Mouse (Mus musculus) hindbrain, embryonic 10.5 days (tissue): ENCODE measurements around the gene 4930579G24Rik. TPM values are rescaled to one million over a fixed set of nuclear protein-coding genes. Genes with fewer than 3 reads are reported as not detected.
A peak's percentile ranks its signal among the peaks of the same experiment; 100 is the strongest.

Source experiments
- DNase-seq: peaks from one replicate; pipeline ENCODE4 v3.0.0-alpha.2; 2017; ENCODE audit warnings: low spot score
- H3K27ac ChIP-seq: fragments of 300-500 bp; sonication (generic); 2 replicates; pipeline ENCODE4 v1.5.1; 2016; ENCODE audit warnings: mild to moderate bottlenecking, moderate library complexity
- H3K27me3 ChIP-seq: fragments of 300-500 bp; sonication (generic); 2 replicates; pipeline ENCODE4 v1.6.1; 2016; ENCODE audit warnings: mild to moderate bottlenecking; ENCODE audit not compliant: poor library complexity, insufficient read depth, severe bottlenecking
- H3K36me3 ChIP-seq: fragments of 300-500 bp; sonication (generic); 2 replicates; pipeline ENCODE4 v1.6.1; 2016; ENCODE audit warnings: mild to moderate bottlenecking, moderate library complexity
- H3K4me1 ChIP-seq: fragments of 300-500 bp; sonication (generic); replicated peaks from 2 replicates; pipeline ENCODE4 v1.6.1; 2016; ENCODE audit warnings: mild to moderate bottlenecking
- H3K4me3 ChIP-seq: fragments of 300-500 bp; sonication (generic); 2 replicates; pipeline ENCODE4 v1.5.1; 2016; ENCODE audit warnings: mild to moderate bottlenecking, moderate library complexity
- H3K9me3 ChIP-seq: fragments of 300-500 bp; sonication (generic); 2 replicates; pipeline ENCODE4 v1.6.1; 2016; ENCODE audit warnings: mild to moderate bottlenecking, moderate library complexity
- WGBS: fragments of 180-500 bp; shearing (Covaris S2); methylation state at CpG from one replicate; pipeline ENCODE4 v1.1.7; 2016; 5-methylcytosine and 5-hydroxymethylcytosine counted together
- polyA plus RNA-seq: library from polyadenylated mRNA; unstranded; fragments of >200 nt; fragmentation: Nextera tagmentation; extraction: Ambion mirVana; gene quantifications from 2 replicates; pipeline ENCODE4 v1.2.1, GENCODE M21; 2016

4930579G24Rik gene
- polyA plus RNA-seq = 23.1 and 28.5 TPM in 2 replicates

DNA sequence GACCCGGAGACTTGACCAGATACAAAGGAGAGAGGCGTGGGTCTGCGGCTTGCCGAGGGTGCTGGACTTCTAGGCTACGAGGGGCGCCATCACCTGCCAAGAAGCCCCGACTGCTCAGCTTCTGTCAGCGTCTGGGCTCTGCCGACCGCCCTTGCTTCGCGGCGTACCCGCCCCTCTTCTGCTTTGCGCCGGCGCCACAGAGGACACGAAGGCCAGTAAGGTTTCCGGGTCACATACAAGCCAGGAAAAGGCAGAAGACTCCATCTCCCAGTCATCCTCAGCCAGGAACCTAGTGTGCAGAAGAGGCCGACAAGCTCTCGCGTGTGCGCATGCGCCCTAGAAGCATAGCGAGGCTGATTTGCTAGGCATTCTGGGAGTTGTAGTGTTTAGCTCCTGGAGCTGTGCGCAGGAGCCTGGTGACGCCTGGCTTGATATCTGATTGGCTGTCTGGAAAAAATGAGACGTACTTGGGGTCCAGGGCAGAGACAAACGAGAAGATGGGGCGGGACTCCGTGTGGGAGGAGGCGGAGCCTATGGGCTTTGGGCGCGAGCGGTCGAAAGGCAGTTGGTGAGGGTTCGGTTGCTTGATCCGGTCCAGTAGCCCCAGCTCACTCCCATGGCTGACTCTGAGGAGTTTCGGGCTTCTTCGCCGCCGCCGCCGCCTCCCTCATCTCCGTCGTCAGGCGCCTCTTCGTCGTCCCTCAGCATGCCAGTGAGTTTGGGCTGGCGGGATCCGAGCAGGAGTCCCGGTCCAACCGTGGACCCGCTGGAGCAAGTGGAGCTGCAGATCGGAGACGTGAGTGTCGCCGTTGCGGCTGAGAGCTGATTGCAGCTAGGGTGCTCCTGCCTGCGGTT is at the start of gene 4930579G24Rik:
4930579G24Rik (plus strand) TSS at position 519 of the 855 bp plus-strand sequence.
- peak within 1 kb of the TSS; percentile 95 for H3K27ac ChIP-seq
- peaks cover 16% of the 10 kb centered on the region for H3K9me3 ChIP-seq
- peak; percentile 97 for DNase-seq
- H3K36me3 ChIP-seq = peaks cover 31% of the 10 kb centered on the region
- H3K27me3 ChIP-seq = no peaks in the 10 kb centered on the region
- peaks cover 20% of the 10 kb centered on the region; the same call in 1 of the 2 replicates for H3K4me1 ChIP-seq
- H3K4me3 ChIP-seq = peak within 1 kb of the TSS; percentile 81
- WGBS = under 1% methylated on average over 60 of the region's 60 CpGs

DNA sequence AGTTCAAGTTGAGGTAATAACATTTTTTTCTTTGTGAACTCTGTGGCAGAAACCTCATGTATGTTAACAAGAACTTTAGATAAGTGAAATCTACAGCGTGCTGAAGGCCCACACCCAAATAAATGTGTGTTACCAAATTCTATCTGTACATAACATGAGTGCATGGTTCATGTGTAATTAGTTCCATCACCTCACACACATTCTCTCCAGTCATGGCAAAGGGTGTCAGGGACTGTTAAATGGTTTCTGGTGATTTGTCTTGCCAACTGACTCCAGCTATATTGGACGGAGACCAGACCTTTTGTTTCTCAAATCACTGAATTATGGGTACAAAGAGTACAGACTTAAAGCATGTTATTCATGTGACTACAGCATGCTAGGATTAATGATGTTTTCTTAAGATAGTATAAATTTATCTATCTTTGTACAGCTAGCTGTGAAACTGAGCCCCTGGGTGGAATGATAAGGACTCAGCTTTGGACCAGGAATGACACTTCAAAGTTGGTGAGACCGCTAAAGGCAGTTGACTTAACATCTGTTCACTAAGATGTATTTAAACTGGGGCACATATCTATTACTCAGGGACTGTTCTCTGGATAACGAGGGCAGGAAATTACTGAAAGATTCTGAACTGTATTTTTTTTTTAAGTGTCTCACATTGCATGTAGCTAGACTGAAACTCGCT is 48.8 kb upstream of the 4930579G24Rik start:
- WGBS = 86% methylated on average over 5 of the region's 5 CpGs
- DNase-seq = no peak
- H3K9me3 ChIP-seq = no peaks in the 10 kb centered on the region
- no peaks in the 10 kb centered on the region for H3K36me3 ChIP-seq
- H3K27ac ChIP-seq = no peak overlapping the region
- H3K4me1 ChIP-seq = peaks cover 13% of the 10 kb centered on the region
- no peak overlapping the region for H3K4me3 ChIP-seq
- H3K27me3 ChIP-seq = no peaks in the 10 kb centered on the region

- Histone ChIP-seq H3K9me3 (no peaks in the 10 kb centered on the region), H3K36me3 (no peaks in the 10 kb centered on the region), H3K27me3 (no peaks in the 10 kb centered on the region), H3K27ac (no peak overlapping the region), H3K4me3 (no peak overlapping the region), H3K4me1 (peaks cover 6% of the 10 kb centered on the region)
- peak; percentile 92 for DNase-seq
- WGBS = 6% methylated on average over 6 of the region's 6 CpGs
These were observed 42.1 kb upstream of the 4930579G24Rik start for GRCm38 (mm10) chr3:79586804-79587203.

DNA sequence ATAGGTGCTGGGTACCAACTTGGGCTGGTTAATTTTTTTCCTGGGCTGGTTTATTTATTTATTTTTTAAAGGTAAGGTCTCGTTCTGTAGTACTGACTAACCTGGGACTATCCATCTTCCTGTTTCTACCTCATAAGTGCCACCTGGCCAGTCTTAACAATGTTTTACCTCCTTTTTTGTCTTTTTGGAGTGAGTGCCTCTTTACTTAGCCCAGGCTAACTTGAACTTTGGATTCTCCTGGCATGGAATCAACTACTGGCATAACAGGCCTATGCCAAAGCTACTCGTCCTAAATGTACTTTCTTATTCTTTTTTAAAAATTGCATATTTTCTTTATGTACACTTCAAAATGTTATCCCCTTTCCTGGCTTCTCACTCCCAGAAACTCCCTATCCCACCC is 39.2 kb upstream of the 4930579G24Rik start:
- Histone ChIP-seq H3K27me3 (no peaks in the 10 kb centered on the region), H3K27ac (no peak overlapping the region), H3K36me3 (peaks cover 15% of the 10 kb centered on the region), H3K4me1 (peaks cover 18% of the 10 kb centered on the region), H3K4me3 (no peak overlapping the region), H3K9me3 (no peaks in the 10 kb centered on the region)
- WGBS = 83% methylated on average over 2 of the region's 2 CpGs
- no peak for DNase-seq

DNA sequence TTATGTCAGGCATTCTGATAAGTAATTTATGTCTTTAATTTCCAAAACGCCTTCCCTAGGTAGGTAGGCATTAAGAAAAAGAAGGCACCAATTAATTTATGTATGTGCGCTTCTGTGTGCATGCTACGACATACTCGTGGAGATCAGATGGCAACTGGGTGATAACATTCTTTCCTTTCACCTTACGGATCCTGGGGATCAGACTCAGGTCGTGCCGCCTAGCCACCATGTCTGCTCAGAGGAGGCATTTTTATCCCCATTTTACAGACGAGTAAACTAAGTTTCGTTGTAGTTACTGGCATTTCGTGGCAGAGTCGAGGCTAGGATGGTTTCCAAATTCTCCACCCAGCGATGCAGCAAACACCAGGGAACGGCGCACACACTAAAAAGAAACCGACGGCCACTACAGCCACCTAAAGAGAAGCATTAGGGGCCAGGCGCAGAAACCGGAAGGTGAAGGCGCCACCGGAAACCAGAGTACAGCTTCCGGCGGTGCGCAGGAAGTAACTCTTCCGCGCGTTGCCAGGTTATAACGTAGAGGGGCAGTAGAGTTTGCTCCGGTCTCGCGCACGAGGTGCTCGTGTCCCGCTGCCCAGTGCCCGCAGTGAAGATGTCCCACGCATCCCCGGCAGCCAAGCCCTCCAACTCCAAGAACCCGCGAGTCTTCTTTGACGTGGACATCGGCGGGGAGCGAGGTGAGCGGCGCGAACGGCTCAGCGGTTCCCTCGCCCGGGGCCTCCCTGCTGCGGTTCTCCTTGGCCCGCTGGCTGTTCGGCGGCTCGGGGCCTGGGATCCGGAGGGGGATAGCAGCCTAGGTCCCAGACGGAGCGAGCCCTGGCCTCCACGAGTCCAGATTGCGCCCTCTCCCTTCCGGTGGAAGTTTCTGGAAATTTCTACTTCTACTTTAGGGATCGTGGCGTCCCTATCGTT is 37.8 kb upstream of the 4930579G24Rik start, which contains the start of gene Ppid:
Ppid (plus strand) TSS at position 480 of the 930 bp plus-strand sequence.
- no peaks in the 10 kb centered on the region for H3K27me3 ChIP-seq
- peak within 1 kb of the TSS; percentile 95 for H3K27ac ChIP-seq
- no peaks in the 10 kb centered on the region for H3K9me3 ChIP-seq
- peaks cover 18% of the 10 kb centered on the region for H3K4me1 ChIP-seq
- 3% methylated on average over 63 of the region's 63 CpGs for WGBS
- H3K4me3 ChIP-seq = peak within 1 kb of the TSS; percentile 90
- DNase-seq = peak; percentile 88
- peaks cover 30% of the 10 kb centered on the region for H3K36me3 ChIP-seq

GRCm38 (mm10) chr3:79591793-79592471 is 36.9 kb upstream of the 4930579G24Rik start:
- Histone ChIP-seq H3K36me3 (peaks cover 38% of the 10 kb centered on the region), H3K27ac (peak overlapping the region; percentile 95), H3K9me3 (no peaks in the 10 kb centered on the region), H3K27me3 (no peaks in the 10 kb centered on the region), H3K4me1 (peaks cover 18% of the 10 kb centered on the region), H3K4me3 (peak overlapping the region; percentile 90)
- DNase-seq = no peak
- WGBS = 7% methylated on average over 15 of the region's 15 CpGs

DNA sequence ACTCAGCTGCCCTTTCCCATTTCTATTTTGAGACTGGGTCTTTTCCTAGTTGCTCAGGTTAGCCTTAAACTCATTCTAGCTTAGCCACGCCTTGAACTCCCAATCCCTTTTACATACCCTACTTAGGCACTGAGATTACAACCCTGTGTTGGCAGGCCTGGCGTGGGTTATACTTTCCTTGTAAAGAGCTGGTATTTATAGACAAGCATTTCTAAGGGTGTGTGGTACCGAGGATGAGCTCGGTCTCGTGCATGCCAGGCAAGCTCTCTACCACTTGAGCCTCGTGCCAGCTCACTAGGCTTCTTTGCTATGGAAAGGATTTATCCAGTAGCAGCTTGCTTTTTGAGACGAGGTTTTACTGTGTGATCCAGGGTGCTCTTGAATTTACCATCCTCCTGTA is 33.4 kb upstream of the 4930579G24Rik start:
- peaks cover 73% of the 10 kb centered on the region for H3K36me3 ChIP-seq

DNA sequence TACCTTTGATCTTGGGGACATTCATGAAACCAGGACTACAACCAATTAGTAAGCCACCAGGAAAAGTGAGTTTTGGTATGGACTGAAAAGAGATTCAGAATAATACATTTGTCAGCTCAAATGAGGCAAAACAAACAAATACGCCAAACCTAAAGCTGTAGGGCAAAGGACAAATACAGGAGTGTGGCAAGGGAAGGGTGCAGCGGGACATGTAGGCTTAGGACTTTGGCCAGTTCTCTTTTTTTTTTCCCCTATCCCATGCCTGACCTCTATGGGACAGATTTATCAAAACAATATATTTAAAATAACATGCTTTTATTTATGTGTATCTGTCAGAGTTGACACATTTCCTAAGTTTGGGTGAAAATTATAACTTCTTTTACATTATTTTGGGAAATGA is 19.0 kb upstream of the 4930579G24Rik start:
- 91% methylated on average over 2 of the region's 2 CpGs for WGBS
- no peak overlapping the region for H3K27ac ChIP-seq
- peaks cover 78% of the 10 kb centered on the region for H3K36me3 ChIP-seq
- no peaks in the 10 kb centered on the region for H3K27me3 ChIP-seq
- no peak overlapping the region for H3K4me3 ChIP-seq
- DNase-seq = no peak
- no peaks in the 10 kb centered on the region for H3K9me3 ChIP-seq
- no peaks in the 10 kb centered on the region for H3K4me1 ChIP-seq

More for the DNA sequence above, 33.4 kb upstream of the 4930579G24Rik start:
- H3K4me3 ChIP-seq = no peak overlapping the region
- H3K27ac ChIP-seq = no peak overlapping the region
- 97% methylated on average over 7 of the region's 7 CpGs for WGBS
- no peaks in the 10 kb centered on the region for H3K9me3 ChIP-seq
- no peak for DNase-seq
- H3K4me1 ChIP-seq = peaks cover 18% of the 10 kb centered on the region
- H3K27me3 ChIP-seq = no peaks in the 10 kb centered on the region

- H3K4me3 ChIP-seq = peak overlapping the region; percentile 81
- peaks cover 7% of the 10 kb centered on the region for H3K9me3 ChIP-seq
- peaks cover 20% of the 10 kb centered on the region; the same call in 1 of the 2 replicates for H3K4me1 ChIP-seq
- H3K27me3 ChIP-seq = no peaks in the 10 kb centered on the region
- peaks cover 24% of the 10 kb centered on the region for H3K36me3 ChIP-seq
- DNase-seq = no peak
- WGBS = 37% methylated on average over 10 of the region's 10 CpGs
- H3K27ac ChIP-seq = peak overlapping the region; percentile 95; the same call in 1 of the 2 replicates
These were observed 1.2 kb upstream of the 4930579G24Rik start for GRCm38 (mm10) chr3:79627484-79628181.

- H3K27me3 ChIP-seq = no peaks in the 10 kb centered on the region
- H3K36me3 ChIP-seq = peaks cover 24% of the 10 kb centered on the region
- no peak for DNase-seq
- H3K4me1 ChIP-seq = peaks cover 20% of the 10 kb centered on the region; the same call in 1 of the 2 replicates
- H3K27ac ChIP-seq = peak overlapping the region; percentile 95
- WGBS = under 1% methylated on average over 9 of the region's 9 CpGs
- H3K4me3 ChIP-seq = peak overlapping the region; percentile 81
- H3K9me3 ChIP-seq = peaks cover 11% of the 10 kb centered on the region
These were observed 708 bp upstream of the 4930579G24Rik start for GRCm38 (mm10) chr3:79628182-79628560.

DNA sequence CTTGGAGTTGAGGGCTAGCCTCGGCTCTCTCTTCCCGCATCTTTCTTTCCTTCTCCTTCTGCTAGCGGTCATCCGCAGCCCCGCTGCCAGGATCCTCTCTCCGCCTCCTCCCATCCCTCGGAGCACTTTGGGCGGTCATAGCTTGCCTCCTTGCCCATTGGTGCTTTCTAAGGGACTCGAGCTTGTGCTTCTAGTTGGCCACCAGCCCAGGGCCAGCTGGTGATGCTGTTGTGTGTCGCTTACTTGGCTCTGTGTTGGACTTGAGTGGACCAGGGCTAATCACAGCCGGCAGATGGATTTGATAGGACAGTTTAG is 494 bp downstream of the 4930579G24Rik start, which contains the start of gene Etfdh:
Etfdh (minus strand) TSS at position 85 of the 315 bp plus-strand sequence.
- no peaks in the 10 kb centered on the region for H3K27me3 ChIP-seq
- peaks cover 20% of the 10 kb centered on the region; the same call in 1 of the 2 replicates for H3K4me1 ChIP-seq
- peak within 1 kb of the TSS; percentile 81 for H3K4me3 ChIP-seq
- DNase-seq = peak; percentile 68
- peak within 1 kb of the TSS; percentile 95 for H3K27ac ChIP-seq
- H3K36me3 ChIP-seq = peaks cover 33% of the 10 kb centered on the region
- 2% methylated on average over 11 of the region's 11 CpGs for WGBS
- H3K9me3 ChIP-seq = peaks cover 18% of the 10 kb centered on the region
